15 mouse cellular contexts compared by ENCODE assay signal in genomic region chr11:88639862-88640261, GRCm38 (mm10).
DNase-seq lines count a peak whose midpoint lies in the region; ATAC-seq and TF ChIP-seq lines count a peak whose summit lies in the region.
"Had no signal": no experiment of that assay in that cellular context is flagged by ENCODE, and none has a peak within 500 bp of the region (broad histone marks: within the 10 kb centered on the region; RNA-seq: fewer than 3 reads in every experiment).

No protein-coding gene starts in this region.

- H3K9ac ChIP-seq in heart, embryonic 13.5 days: no peak overlapping the region
- no peak overlapping the region for H3K9ac ChIP-seq in liver, adult 2 months (ENCODE audit: low read depth, low read length)
- H3K9ac ChIP-seq in MEL (ENCODE audit: control insufficient read depth, low read depth, low read length, poor library complexity, severe bottlenecking): no peak overlapping the region
- H3K9ac ChIP-seq: intestine, embryonic 15.5 days; midbrain, embryonic 12.5 days; neural tube, embryonic 12.5 days had no signal

- peak overlapping the region; percentile 59 for H3K27ac ChIP-seq in heart, embryonic 13.5 days (replicated peaks)
- no peak overlapping the region for H3K27ac ChIP-seq in liver, adult 2 months (replicated peaks; ENCODE audit: insufficient read depth, low read depth, low read length)
- H3K27ac ChIP-seq in MEL (ENCODE audit: control insufficient read depth, low read depth, low read length): no peak overlapping the region
- H3K27ac ChIP-seq: intestine, embryonic 15.5 days; midbrain, embryonic 12.5 days; neural tube, embryonic 12.5 days had no signal

- no peak for ATAC-seq in heart, embryonic 13.5 days (ENCODE audit: extremely low read depth, insufficient number of reproducible peaks, low FRiP score, low TSS enrichment)
- ATAC-seq: intestine, embryonic 15.5 days had no signal

- no peak for TF ChIP-seq POLR2A in liver, adult 2 months (IDR thresholded peaks at IDR 0.05; ENCODE audit: extremely low read depth, insufficient read depth, low read length)
- TF ChIP-seq POLR2A in MEL (IDR thresholded peaks at IDR 0.05; ENCODE audit: control insufficient read depth in 1 of 2, insufficient read depth in 1 of 2, low read depth in 1 of 2, low read length in 2 of 2, poor library complexity in 1 of 2): no peak

- peak; percentile 26 for TF ChIP-seq RAD21 in MEL (IDR thresholded peaks at IDR 0.05; ENCODE audit: low read depth, low read length)

- peaks cover 32% of the 10 kb centered on the region for H3K36me3 ChIP-seq in heart, embryonic 13.5 days
- no peaks in the 10 kb centered on the region for H3K36me3 ChIP-seq in liver, adult 2 months (ENCODE audit: control insufficient read depth, insufficient read depth, low read length)
- H3K36me3 ChIP-seq in MEL (ENCODE audit: control insufficient read depth in 1 of 2, insufficient read depth in 2 of 2, low read length in 2 of 2): peaks cover 0 to 11% of the 10 kb centered on the region in 2 experiments; a peak in 3 of 4 replicates
- H3K36me3 ChIP-seq: intestine, embryonic 15.5 days had no signal

- no peak for TF ChIP-seq EP300 in MEL (IDR thresholded peaks at IDR 0.05; ENCODE audit: low read depth in 1 of 2, low read length in 2 of 2)

- TF ChIP-seq CTCF in liver, adult 2 months (IDR thresholded peaks at IDR 0.05; ENCODE audit: low read depth, low read length): peak; percentile 53
- peak; percentile 8 to 45 (median 28); a peak in 4 of 6 replicates for TF ChIP-seq CTCF in MEL (IDR thresholded peaks at IDR 0.05 in 2 of 3, conservative IDR thresholded peaks at IDR 0.05 in 1 of 3; ENCODE audit: control insufficient read depth in 1 of 3, insufficient read depth in 1 of 3, low read depth in 2 of 3, low read length in 3 of 3, poor library complexity in 1 of 3, severe bottlenecking in 1 of 3)

- no peaks in the 10 kb centered on the region for H3K9me3 ChIP-seq in heart, embryonic 13.5 days
- H3K9me3 ChIP-seq in MEL (replicated peaks; ENCODE audit: insufficient read depth, low read length): no peaks in the 10 kb centered on the region
- H3K9me3 ChIP-seq: forebrain, embryonic 10.5 days; intestine, embryonic 15.5 days; midbrain, embryonic 12.5 days; neural tube, embryonic 12.5 days had no signal

- no peaks in the 10 kb centered on the region for H3K27me3 ChIP-seq in heart, embryonic 13.5 days (replicated peaks)
- H3K27me3 ChIP-seq in liver, adult 2 months (ENCODE audit: control insufficient read depth, insufficient read depth, low read length): no peaks in the 10 kb centered on the region
- H3K27me3 ChIP-seq in MEL (ENCODE audit: control insufficient read depth in 1 of 2, insufficient read depth in 2 of 2, low read length in 2 of 2): no peaks in the 10 kb centered on the region
- H3K27me3 ChIP-seq: intestine, embryonic 15.5 days; midbrain, embryonic 12.5 days; neural tube, embryonic 12.5 days had no signal

- WGBS in heart, embryonic 13.5 days: 75% methylated on average over 4 of the region's 4 CpGs
- 53% methylated on average over 4 of the region's 4 CpGs for WGBS in liver, adult 2 months

- H3K4me3 ChIP-seq in heart, embryonic 13.5 days: no peak overlapping the region
- H3K4me3 ChIP-seq in liver, adult 2 months (ENCODE audit: insufficient read depth, low read depth, low read length): no peak overlapping the region
- no peak overlapping the region for H3K4me3 ChIP-seq in MEL (ENCODE audit: control insufficient read depth in 1 of 2, insufficient read depth in 1 of 2, low read depth in 2 of 2, low read length in 2 of 2)
- H3K4me3 ChIP-seq: forebrain, embryonic 10.5 days; intestine, embryonic 15.5 days; midbrain, embryonic 12.5 days; neural tube, embryonic 12.5 days had no signal

- no peaks in the 10 kb centered on the region; the same call in 1 of the 2 replicates for H3K79me2 ChIP-seq in liver, adult 2 months (ENCODE audit: control insufficient read depth, insufficient read depth, low read length)
- H3K79me2 ChIP-seq in MEL (ENCODE audit: control insufficient read depth, insufficient read depth, low read length, poor library complexity): 0 out of 2 replicates have a peak, but pooled peaks cover 1% of the 10 kb centered on the region

- no peak for DNase-seq in heart, adult 9 months (ENCODE audit: low spot score in 2 of 2)
- no peak for DNase-seq in liver, adult 2 months (ENCODE audit: extremely low read depth, low read depth, low spot score)
- no peak for DNase-seq in liver
- DNase-seq in A20 (ENCODE audit: low read depth, low spot score): peak; percentile 26
- DNase-seq in MEL (ENCODE audit: low read depth, low spot score): peak; percentile 41
- DNase-seq in right cerebral cortex, adult 2 months (ENCODE audit: low spot score in 2 of 2): no peak
- DNase-seq: cerebellum, adult 2 months; gastrocnemius, postnatal 25 days; retina, postnatal 1 day; thymus, postnatal 36 days had no signal

- H3K4me1 ChIP-seq in heart, embryonic 13.5 days: peaks cover 76% of the 10 kb centered on the region
- H3K4me1 ChIP-seq in liver, adult 2 months (ENCODE audit: control insufficient read depth, insufficient read depth, low read length): peaks cover 6% of the 10 kb centered on the region
- H3K4me1 ChIP-seq in MEL (ENCODE audit: control insufficient read depth in 1 of 2, insufficient read depth in 2 of 2, low read length in 2 of 2): peaks cover 10 to 11% of the 10 kb centered on the region in 2 experiments

- no peak overlapping the region for H3K4me2 ChIP-seq in heart, embryonic 13.5 days
- H3K4me2 ChIP-seq: intestine, embryonic 15.5 days; midbrain, embryonic 12.5 days; neural tube, embryonic 12.5 days had no signal

TF ChIP-seq in MEL, 35 proteins besides CTCF, POLR2A, EP300 and RAD21:
- peak; percentile 36 for TF ChIP-seq SMC3 (IDR thresholded peaks at IDR 0.05; ENCODE audit: low read depth, low read length)
- no peak for TF ChIP-seq NELFE (IDR thresholded peaks at IDR 0.05; ENCODE audit: low read depth, low read length)
TF ChIP-seq in MEL: peak in this region for 1.

Comparison
In these comparisons a context has a peak if more than half of its experiments do, and no peak if none do; other contexts are left out.
1. DNase-seq: peak in A20 (single experiment) and MEL (single experiment); none in heart, adult 9 months (0 of 2), liver, adult 2 months (single experiment), liver (single experiment) and right cerebral cortex, adult 2 months (0 of 2).